Mouse (Mus musculus) regulatory T cell (primary cell): ENCODE measurements around the gene Mettl7a1.
"Not testable (repeated sequence)": the region's sequence is repeated elsewhere in the genome, so short reads cannot be mapped to it uniquely, and the experiment has no call there.

ENCODE experiments used
- in situ Hi-C: fragments of 300-600 bp; cut with MboI, MseI; formaldehyde crosslinking; loops from one replicate; pipeline ENCODE4 v1.15.1; 2025; ENCODE audit warnings: high pct_unique_total_duplicates

The Mettl7a1 gene

GRCm38 (mm10) chr15:100337328-100337727, 33.4 kb downstream of the Mettl7a1 start:
- in situ Hi-C loops, result not testable (repeated sequence)

- in situ Hi-C loops, result not testable (repeated sequence)
Measured at GRCm38 (mm10) chr15:100337847-100338246, 33.9 kb downstream of the Mettl7a1 start.

- in situ Hi-C loops, result not testable (repeated sequence)
Measured at GRCm38 (mm10) chr15:100341314-100341980, 37.5 kb downstream of the Mettl7a1 start.

GRCm38 (mm10) chr15:100345484-100345883, 41.5 kb downstream of the Mettl7a1 start:
- in situ Hi-C loops, result no loop called here

- in situ Hi-C loops, result no loop called here
Measured at GRCm38 (mm10) chr15:100346761-100347160, 42.8 kb downstream of the Mettl7a1 start.

- in situ Hi-C loops, result no loop called here
Measured at GRCm38 (mm10) chr15:100349496-100349895, 45.6 kb downstream of the Mettl7a1 start.

GRCm38 (mm10) chr15:100351501-100352060, 47.6 kb downstream of the Mettl7a1 start:
- in situ Hi-C loops, result loop anchor here (25.0 kb wide), 1 partner anchor 89 kb away; no protein-coding TSS in a partner anchor

GRCm38 (mm10) chr15:100352711-100353250, 48.8 kb downstream of the Mettl7a1 start, which contains the start of the genes Methig1 and Mettl7a2:
TSS of gene Methig1 (plus strand) at chr15:100353149.
TSS of gene Mettl7a2 (plus strand) at chr15:100353200.
- in situ Hi-C loops, result loop anchor here (25.0 kb wide), 1 partner anchor 90 kb away; no protein-coding TSS in a partner anchor

GRCm38 (mm10) chr15:100353399-100353798, 49.5 kb downstream of the Mettl7a1 start:
- in situ Hi-C loops, result loop anchor here (25.0 kb wide), 1 partner anchor 91 kb away; no protein-coding TSS in a partner anchor

GRCm38 (mm10) chr15:100355876-100356275, 51.9 kb downstream of the Mettl7a1 start:
- in situ Hi-C loops, result loop anchor here (25.0 kb wide), 1 partner anchor 94 kb away; no protein-coding TSS in a partner anchor

- in situ Hi-C loops, result loop anchor here (10.0 to 25.0 kb wide), 2 partner anchors 102 to 161 kb away; no protein-coding TSS in a partner anchor
Measured at GRCm38 (mm10) chr15:100364242-100364641, 60.3 kb downstream of the Mettl7a1 start, which contains the start of gene Higd1c. TSS of gene Higd1c (plus strand) at chr15:100364542.

GRCm38 (mm10) chr15:100365967-100366366, 62.0 kb downstream of the Mettl7a1 start:
- in situ Hi-C loops, result loop anchor here (10.0 to 25.0 kb wide), 2 partner anchors 104 to 159 kb away; no protein-coding TSS in a partner anchor

GRCm38 (mm10) chr15:100367119-100367518, 63.2 kb downstream of the Mettl7a1 start:
- in situ Hi-C loops, result loop anchor here (10.0 to 25.0 kb wide), 2 partner anchors 105 to 158 kb away; no protein-coding TSS in a partner anchor

GRCm38 (mm10) chr15:100375066-100375465, 71.1 kb downstream of the Mettl7a1 start:
- in situ Hi-C loops, result loop anchor here (5.0 kb wide), 1 partner anchor 43 kb away; the partner anchor contains the start of gene Mettl7a3

- in situ Hi-C loops, result loop anchor here (5.0 kb wide), 1 partner anchor 46 kb away; the partner anchor contains the start of gene Mettl7a3
Measured at GRCm38 (mm10) chr15:100377847-100378505, 74.0 kb downstream of the Mettl7a1 start.
